In genomic region chr6:148845629-148846028, GRCm38 (mm10) we compare ENCODE assay signal across 16 mouse cellular contexts.
"Had no signal": no experiment of that assay in that cellular context is flagged by ENCODE, and none has a peak within 500 bp of the region (broad histone marks: within the 10 kb centered on the region; RNA-seq: fewer than 3 reads in every experiment).

No protein-coding gene starts in this region.

- DNase-seq: retina, postnatal 1 day; right cerebral cortex, adult 18-20 months; right cerebral cortex, postnatal 14 days; right cerebral cortex, postnatal 25 days; right cerebral cortex, postnatal 4 days; spleen, adult 18-20 months; thymus, adult 18-20 months; thymus, adult 2 months; thymus, postnatal 14 days; thymus, postnatal 25 days; thymus, postnatal 36 days; thymus, postnatal 4 days had no signal

- H3K36me3 ChIP-seq: stomach, embryonic 15.5 days had no signal

- H3K9ac ChIP-seq: neural tube, embryonic 13.5 days; neural tube, embryonic 15.5 days; stomach, embryonic 15.5 days had no signal

- H3K9me3 ChIP-seq: neural tube, embryonic 13.5 days; neural tube, embryonic 15.5 days; stomach, embryonic 15.5 days had no signal

- H3K4me1 ChIP-seq: neural tube, embryonic 13.5 days; neural tube, embryonic 15.5 days; stomach, embryonic 15.5 days had no signal

- H3K27me3 ChIP-seq: neural tube, embryonic 13.5 days; neural tube, embryonic 15.5 days; stomach, embryonic 15.5 days had no signal

- H3K27ac ChIP-seq: neural tube, embryonic 13.5 days; neural tube, embryonic 15.5 days; stomach, embryonic 15.5 days; stomach, postnatal 0 days had no signal

- H3K4me3 ChIP-seq: neural tube, embryonic 13.5 days; neural tube, embryonic 15.5 days; stomach, embryonic 15.5 days had no signal

- H3K4me2 ChIP-seq: neural tube, embryonic 13.5 days; neural tube, embryonic 15.5 days; stomach, embryonic 15.5 days had no signal
